Mouse (Mus musculus) kidney, postnatal 0 days (tissue): ENCODE measurements around the gene Olfr826. TPM values are rescaled to one million over a fixed set of nuclear protein-coding genes. Genes with fewer than 3 reads are reported as not detected.
"Not testable (repeated sequence)": the region's sequence is repeated elsewhere in the genome, so short reads cannot be mapped to it uniquely, and the experiment has no call there.

Source experiments
- ATAC-seq: fragments of 200-750 bp; cut with Nextera tagmentation; replicated peaks from 2 replicates; pipeline ENCODE4 v1.8.0; 2017; ENCODE audit warnings: low read depth, moderate number of reproducible peaks, moderate TSS enrichment, moderate library complexity; ENCODE audit not compliant: low FRiP score
- DNase-seq: peaks from one replicate; pipeline ENCODE4 v3.0.0-alpha.2; 2016; ENCODE audit warnings: low spot score
- H3K27ac ChIP-seq: fragments of 300-500 bp; sonication (generic); 2 replicates; pipeline ENCODE4 v1.5.1; 2014; ENCODE audit warnings: mild to moderate bottlenecking
- H3K27me3 ChIP-seq: fragments of 300-500 bp; sonication (generic); 2 replicates; pipeline ENCODE4 v1.6.1; 2014; ENCODE audit warnings: low read length, mixed read lengths; ENCODE audit not compliant: insufficient read depth
- H3K36me3 ChIP-seq: fragments of 300-500 bp; sonication (generic); 2 replicates; pipeline ENCODE4 v1.6.1; 2014; ENCODE audit warnings: low read length, mixed read lengths; ENCODE audit not compliant: insufficient read depth
- H3K4me1 ChIP-seq: fragments of 300-500 bp; sonication (generic); replicated peaks from 2 replicates; pipeline ENCODE4 v1.6.1; 2014; ENCODE audit warnings: antibody characterized with exemption, low read length, mixed read lengths; ENCODE audit not compliant: insufficient read depth
- H3K4me2 ChIP-seq: fragments of 300-500 bp; sonication (generic); 2 replicates; pipeline ENCODE4 v1.6.1; 2014; ENCODE audit warnings: mild to moderate bottlenecking, low read length, moderate library complexity, mixed read lengths
- H3K4me3 ChIP-seq: fragments of 300-500 bp; sonication (generic); replicated peaks from 2 replicates; pipeline ENCODE4 v1.5.1; 2014; ENCODE audit warnings: low read depth, low read length
- H3K9ac ChIP-seq: fragments of 300-500 bp; sonication (generic); 2 replicates; pipeline ENCODE4 v1.6.1; 2014; ENCODE audit warnings: low read depth, low read length
- H3K9me3 ChIP-seq: fragments of 300-500 bp; sonication (generic); replicated peaks from 2 replicates; pipeline ENCODE4 v1.6.1; 2016; ENCODE audit warnings: low read length, inconsistent platforms, mixed read lengths
- CTCF ChIP-seq: IDR thresholded peaks from 2 replicates; pipeline ENCODE4 v1.5.1; 2016; ENCODE audit warnings: antibody characterized with exemption, low read depth, mild to moderate bottlenecking, moderate library complexity
- WGBS: fragments of 180-500 bp; shearing (Covaris S2); extraction: QIAGEN DNeasy Blood & Tissue Kit; methylation state at CpG from one replicate; pipeline ENCODE4 v1.1.7; 2014; 5-methylcytosine and 5-hydroxymethylcytosine counted together
- polyA plus RNA-seq: library from polyadenylated mRNA; unstranded; fragments of >200 nt; fragmentation: Nextera tagmentation; extraction: Ambion mirVana; gene quantifications from 2 replicates; pipeline ENCODE4 v1.2.1, GENCODE M21; 2015

Gene Olfr826
- polyA plus RNA-seq, 1 experiment from 2014 or later = not detected

DNA sequence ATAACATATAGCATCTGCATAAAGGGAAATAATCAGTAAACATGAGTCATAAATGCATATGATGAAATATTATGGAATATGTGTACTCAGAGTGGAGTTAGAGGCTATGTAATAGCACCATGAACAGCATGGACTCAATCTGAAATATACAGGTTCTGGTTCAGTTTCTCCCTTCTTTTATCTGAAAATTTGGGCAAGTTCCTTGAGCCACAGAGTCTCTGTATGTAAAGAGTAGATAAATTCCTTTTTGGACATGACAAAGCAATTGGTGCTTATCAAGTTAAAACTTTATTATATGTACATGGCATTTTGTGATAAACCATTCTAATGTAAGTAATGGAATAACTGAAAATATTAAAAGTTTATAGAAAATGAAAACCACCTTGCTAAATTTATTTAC lies 18.8 kb downstream of the Olfr826 start:
- H3K9ac ChIP-seq = no peak overlapping the region
- H3K4me2 ChIP-seq = no peak overlapping the region

DNA sequence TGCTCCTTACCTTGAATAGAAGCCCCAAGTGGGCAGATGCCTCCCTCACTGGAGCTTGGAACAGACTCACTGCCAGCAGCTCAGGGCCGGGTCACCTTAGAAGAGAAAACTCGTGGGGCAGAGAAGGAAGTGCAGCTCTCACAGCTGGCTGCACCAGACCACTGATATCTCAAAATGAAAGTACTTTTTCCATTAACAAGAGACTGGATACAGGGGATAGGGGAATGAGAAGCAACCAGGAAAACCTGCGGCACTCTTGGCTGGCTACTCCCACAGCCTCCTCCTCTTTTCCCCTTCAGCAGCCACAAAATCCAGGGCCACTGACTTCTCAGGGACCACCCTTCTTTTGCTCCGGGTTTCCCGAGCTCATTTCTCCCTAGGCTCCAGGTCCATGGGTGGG lies 39.9 kb downstream of the Olfr826 start:
- no peaks in the 10 kb centered on the region for H3K27me3 ChIP-seq
- DNase-seq = no peak
- no peak for TF ChIP-seq CTCF
- no peak for ATAC-seq
- H3K4me3 ChIP-seq = no peak overlapping the region
- H3K4me1 ChIP-seq = no peaks in the 10 kb centered on the region
- H3K27ac ChIP-seq = no peak overlapping the region
- no peak overlapping the region for H3K9ac ChIP-seq
- 67% methylated on average over 5 of the region's 5 CpGs for WGBS
- H3K9me3 ChIP-seq = no peaks in the 10 kb centered on the region
- H3K36me3 ChIP-seq = no peaks in the 10 kb centered on the region
- no peak overlapping the region for H3K4me2 ChIP-seq

More for the DNA sequence above, 18.8 kb downstream of the Olfr826 start:
- H3K4me3 ChIP-seq = no peak overlapping the region
- no peak overlapping the region for H3K27ac ChIP-seq
- H3K4me1 ChIP-seq = no peaks in the 10 kb centered on the region
- no peaks in the 10 kb centered on the region for H3K9me3 ChIP-seq
- H3K36me3 ChIP-seq = no peaks in the 10 kb centered on the region
- DNase-seq = no peak
- ATAC-seq = no peak
- no peaks in the 10 kb centered on the region for H3K27me3 ChIP-seq
- no peak for TF ChIP-seq CTCF

DNA sequence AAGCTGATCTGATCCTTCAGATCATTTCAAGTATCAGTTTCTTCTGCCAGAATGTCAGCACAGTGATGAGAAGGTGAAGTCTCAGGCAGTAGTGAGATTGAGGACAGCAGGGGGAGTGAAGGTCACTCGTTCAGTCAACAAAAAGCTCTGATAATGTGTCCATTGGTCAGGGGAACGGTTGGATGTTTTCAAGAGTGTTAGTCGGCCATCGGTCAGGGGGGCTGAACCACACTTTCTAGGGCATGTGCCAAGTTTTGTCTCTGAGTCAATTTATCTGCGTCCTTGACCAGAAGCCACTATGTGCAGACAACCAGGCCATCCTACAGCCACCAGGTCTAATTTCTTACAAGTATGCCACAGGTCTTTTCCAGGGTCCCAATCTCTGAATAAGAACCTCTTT lies 41.5 kb downstream of the Olfr826 start:
- 73% methylated on average over 5 of the region's 5 CpGs for WGBS
- not testable (repeated sequence) for ATAC-seq, H3K27me3 ChIP-seq, H3K4me2 ChIP-seq, H3K4me1 ChIP-seq, DNase-seq, H3K36me3 ChIP-seq, H3K9me3 ChIP-seq, H3K27ac ChIP-seq, H3K9ac ChIP-seq, H3K4me3 ChIP-seq

DNA sequence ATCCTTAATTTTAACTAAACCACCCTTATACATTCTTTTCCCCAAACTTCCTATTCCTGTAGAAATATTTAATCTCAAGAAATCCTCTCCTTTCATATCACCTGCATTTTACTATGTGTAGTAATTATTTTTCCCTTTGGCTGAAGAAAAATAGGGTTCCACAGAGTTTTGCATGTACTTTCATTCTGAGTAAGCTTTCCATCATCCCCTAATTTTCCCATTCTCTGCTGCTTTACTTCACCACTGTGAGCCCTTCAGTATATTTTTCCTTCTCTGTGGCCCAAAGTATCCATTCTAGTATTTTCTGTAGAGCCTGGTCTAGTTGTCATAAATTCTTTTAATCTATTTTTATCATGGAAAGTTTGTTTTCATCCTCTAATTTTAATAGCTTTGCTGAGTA lies 49.2 kb downstream of the Olfr826 start:
- H3K9me3 ChIP-seq = no peaks in the 10 kb centered on the region
- DNase-seq (no peak), ATAC-seq (no peak)
- H3K27me3 ChIP-seq = no peaks in the 10 kb centered on the region
- H3K9ac ChIP-seq = no peak overlapping the region
- no peak overlapping the region for H3K4me3 ChIP-seq
- no peak overlapping the region for H3K4me2 ChIP-seq
- no peak overlapping the region for H3K27ac ChIP-seq
- TF ChIP-seq CTCF = no peak
- no peaks in the 10 kb centered on the region for H3K36me3 ChIP-seq
- no peaks in the 10 kb centered on the region for H3K4me1 ChIP-seq

DNA sequence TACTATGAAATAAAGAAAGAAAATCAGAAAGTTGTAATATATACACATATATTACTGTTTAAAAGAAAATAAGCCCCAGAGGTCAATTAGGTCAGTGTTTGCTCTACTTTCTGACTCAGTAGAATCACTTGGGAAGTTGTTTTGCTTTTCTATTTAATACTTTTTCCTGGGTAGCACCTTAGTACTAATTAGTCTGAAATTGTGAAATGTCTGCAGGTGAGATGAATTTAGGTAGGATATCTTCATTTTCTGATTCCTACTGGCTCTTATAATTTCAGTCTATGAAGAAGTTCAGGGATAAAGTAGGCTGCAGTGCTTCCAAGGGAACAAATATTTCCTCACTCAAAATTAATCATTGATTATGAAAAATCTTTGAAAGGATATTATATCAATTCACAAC lies 54.1 kb downstream of the Olfr826 start, which contains the start of gene Olfr824:
Olfr824 (minus strand) TSS at position 101 of the 400 bp plus-strand sequence.
- H3K4me3 ChIP-seq, H3K4me1 ChIP-seq, H3K9me3 ChIP-seq, ATAC-seq, DNase-seq, H3K4me2 ChIP-seq, H3K27me3 ChIP-seq, H3K27ac ChIP-seq, H3K9ac ChIP-seq, H3K36me3 ChIP-seq: not testable (repeated sequence)

Other genes with a start within 250 kb of the Olfr826 start
- gene Olfr818, start 235.1 kb downstream of the Olfr826 start, polyA plus RNA-seq = not detected in 2 replicates
- gene Olfr819, start 216.9 kb downstream of the Olfr826 start, polyA plus RNA-seq = not detected in 2 replicates
- gene Olfr247, start 208.0 kb downstream of the Olfr826 start, polyA plus RNA-seq = not detected in 2 replicates
- gene Gm10310, start 199.1 kb downstream of the Olfr826 start, polyA plus RNA-seq = not detected in 2 replicates
- gene Olfr820, start 171.6 kb downstream of the Olfr826 start, polyA plus RNA-seq = not detected in 2 replicates
- not detected in 2 replicates for gene Olfr821, start 153.8 kb downstream of the Olfr826 start, polyA plus RNA-seq
- not detected in 2 replicates for gene Olfr822, start 113.0 kb downstream of the Olfr826 start, polyA plus RNA-seq
- not detected in 2 replicates for gene Olfr823, start 68.8 kb downstream of the Olfr826 start, polyA plus RNA-seq
- gene Olfr824, start 54.2 kb downstream of the Olfr826 start, polyA plus RNA-seq = not detected in 2 replicates
- gene Olfr825, start 17.4 kb downstream of the Olfr826 start, polyA plus RNA-seq = not detected in 2 replicates
- gene Olfr827, start 30.2 kb upstream of the Olfr826 start, polyA plus RNA-seq = not detected in 2 replicates
- gene Neurod4, start 96.1 kb upstream of the Olfr826 start, polyA plus RNA-seq = not detected in 2 replicates
- 0.14 TPM in 1 of 2 replicates, not detected in the other for gene Tespa1, start 138.7 kb upstream of the Olfr826 start, polyA plus RNA-seq
- not detected in 2 replicates for gene Vmn2r84, start 210.1 kb upstream of the Olfr826 start, polyA plus RNA-seq
- gene Vmn2r85, start 245.5 kb upstream of the Olfr826 start, polyA plus RNA-seq = not detected in 2 replicates